Mouse (Mus musculus) embryonic facial prominence, embryonic 13.5 days (tissue): ENCODE measurements around the gene Tspan18. TPM values are rescaled to one million over a fixed set of nuclear protein-coding genes. Genes with fewer than 3 reads are reported as not detected.

Source experiments
- ATAC-seq: fragments of 200-750 bp; cut with Nextera tagmentation; 2 replicates; pipeline ENCODE4 v1.8.0; 2017; ENCODE audit warnings: low read depth; ENCODE audit not compliant: insufficient number of reproducible peaks, insufficient read depth, low FRiP score, low TSS enrichment
- H3K27ac ChIP-seq: fragments of 300-500 bp; sonication (generic); 2 replicates; pipeline ENCODE4 v1.5.1; 2015; ENCODE audit warnings: moderate library complexity, mild to moderate bottlenecking, inconsistent platforms
- H3K27me3 ChIP-seq: fragments of 300-500 bp; sonication (generic); 2 replicates; pipeline ENCODE4 v1.6.1; 2015; ENCODE audit warnings: mild to moderate bottlenecking, inconsistent platforms
- H3K36me3 ChIP-seq: fragments of 300-500 bp; sonication (generic); 2 replicates; pipeline ENCODE4 v1.6.1; 2015; ENCODE audit warnings: mild to moderate bottlenecking, inconsistent platforms
- H3K4me1 ChIP-seq: fragments of 300-500 bp; sonication (generic); 2 replicates; pipeline ENCODE4 v1.6.1; 2015; ENCODE audit warnings: inconsistent platforms
- H3K4me2 ChIP-seq: fragments of 300-500 bp; sonication (generic); 2 replicates; pipeline ENCODE4 v1.6.1; 2015; ENCODE audit warnings: moderate library complexity, mild to moderate bottlenecking, inconsistent platforms
- H3K4me3 ChIP-seq: fragments of 300-500 bp; sonication (generic); 2 replicates; pipeline ENCODE4 v1.5.1; 2015; ENCODE audit warnings: mild to moderate bottlenecking, inconsistent platforms
- H3K9ac ChIP-seq: fragments of 300-500 bp; sonication (generic); 2 replicates; pipeline ENCODE4 v1.6.1; 2015; ENCODE audit warnings: mild to moderate bottlenecking, inconsistent platforms
- H3K9me3 ChIP-seq: fragments of 300-500 bp; sonication (generic); 2 replicates; pipeline ENCODE4 v1.6.1; 2016; ENCODE audit warnings: inconsistent platforms
- WGBS: fragments of 180-500 bp; shearing (Covaris S2); methylation state at CpG from one replicate; pipeline ENCODE4 v1.1.7; 2015; ENCODE audit warnings: mixed read lengths; 5-methylcytosine and 5-hydroxymethylcytosine counted together
- polyA plus RNA-seq: library from polyadenylated mRNA; unstranded; fragments of >200 nt; fragmentation: Nextera tagmentation; extraction: Ambion mirVana; gene quantifications from 2 replicates; pipeline ENCODE4 v1.2.1, GENCODE M21; 2015

Gene Tspan18
- polyA plus RNA-seq, 1 experiment from 2014 or later = 17.7 TPM

GRCm38 (mm10) chr2:93335996-93336395 lies 1.7 kb upstream of the Tspan18 start:
- peaks cover 24% of the 10 kb centered on the region for H3K4me1 ChIP-seq

GRCm38 (mm10) chr2:93333241-93333816 lies 976 bp downstream of the Tspan18 start:
- peak overlapping the region; percentile 39; the same call in 1 of the 2 replicates for H3K27ac ChIP-seq
- peak overlapping the region; percentile 79 for H3K9ac ChIP-seq

More at GRCm38 (mm10) chr2:93335996-93336395, 1.7 kb upstream of the Tspan18 start:
- no peak overlapping the region for H3K9ac ChIP-seq
- no peaks in the 10 kb centered on the region for H3K36me3 ChIP-seq
- no peaks in the 10 kb centered on the region for H3K9me3 ChIP-seq
- no peak overlapping the region for H3K4me3 ChIP-seq
- peaks cover 13% of the 10 kb centered on the region for H3K27me3 ChIP-seq
- ATAC-seq = no peak
- WGBS = 68% methylated on average over 11 of the region's 11 CpGs
- no peak overlapping the region for H3K27ac ChIP-seq
- no peak overlapping the region for H3K4me2 ChIP-seq

GRCm38 (mm10) chr2:93332277-93332676 lies 2.0 kb downstream of the Tspan18 start:
- no peak for ATAC-seq
- peak overlapping the region; percentile 9; the same call in 1 of the 2 replicates for H3K4me3 ChIP-seq
- peak overlapping the region; percentile 99 for H3K4me2 ChIP-seq
- 65% methylated on average over 4 of the region's 4 CpGs for WGBS
- no peak overlapping the region for H3K27ac ChIP-seq
- peaks cover 24% of the 10 kb centered on the region for H3K4me1 ChIP-seq
- H3K27me3 ChIP-seq = peaks cover 13% of the 10 kb centered on the region
- no peaks in the 10 kb centered on the region for H3K36me3 ChIP-seq
- H3K9me3 ChIP-seq = no peaks in the 10 kb centered on the region
- H3K9ac ChIP-seq = no peak overlapping the region

More at GRCm38 (mm10) chr2:93333241-93333816, 976 bp downstream of the Tspan18 start:
- no peaks in the 10 kb centered on the region for H3K9me3 ChIP-seq
- peaks cover 15% of the 10 kb centered on the region for H3K4me1 ChIP-seq
- H3K4me3 ChIP-seq = peak overlapping the region; percentile 67
- H3K4me2 ChIP-seq = peak overlapping the region; percentile 99
- H3K27me3 ChIP-seq = peaks cover 13% of the 10 kb centered on the region
- no peaks in the 10 kb centered on the region for H3K36me3 ChIP-seq
- 0 out of 2 replicates have a peak, but pooled peaks have one; percentile 56 for ATAC-seq
- WGBS = 2% methylated on average over 29 of the region's 29 CpGs

GRCm38 (mm10) chr2:93331121-93331520 lies 3.2 kb downstream of the Tspan18 start:
- peaks cover 13% of the 10 kb centered on the region for H3K27me3 ChIP-seq
- no peak overlapping the region for H3K27ac ChIP-seq
- H3K9me3 ChIP-seq = no peaks in the 10 kb centered on the region
- 0 out of 2 replicates have a peak overlapping the region, but pooled peaks have one; percentile 99 for H3K4me2 ChIP-seq
- 86% methylated on average over 6 of the region's 6 CpGs for WGBS
- peaks cover 24% of the 10 kb centered on the region for H3K4me1 ChIP-seq
- no peaks in the 10 kb centered on the region for H3K36me3 ChIP-seq
- H3K4me3 ChIP-seq = no peak overlapping the region
- ATAC-seq = no peak
- H3K9ac ChIP-seq = no peak overlapping the region

- 82% methylated on average over 4 of the region's 4 CpGs for WGBS
- H3K9ac ChIP-seq = no peak overlapping the region
Observed at GRCm38 (mm10) chr2:93329120-93329519, 5.2 kb downstream of the Tspan18 start.

GRCm38 (mm10) chr2:93327915-93328555 lies 6.3 kb downstream of the Tspan18 start:
- Histone ChIP-seq H3K27me3 (no peaks in the 10 kb centered on the region), H3K4me1 (peaks cover 22% of the 10 kb centered on the region), H3K4me3 (no peak overlapping the region), H3K27ac (no peak overlapping the region), H3K9ac (no peak overlapping the region), H3K4me2 (no peak overlapping the region), H3K9me3 (no peaks in the 10 kb centered on the region), H3K36me3 (0 out of 2 replicates have a peak, but pooled peaks cover 8% of the 10 kb centered on the region)
- no peak for ATAC-seq
- 68% methylated on average over 7 of the region's 7 CpGs for WGBS

More at GRCm38 (mm10) chr2:93329120-93329519, 5.2 kb downstream of the Tspan18 start:
- Histone ChIP-seq H3K27me3 (no peaks in the 10 kb centered on the region), H3K36me3 (0 out of 2 replicates have a peak, but pooled peaks cover under 1% of the 10 kb centered on the region), H3K4me3 (no peak overlapping the region), H3K4me1 (peaks cover 26% of the 10 kb centered on the region), H3K4me2 (no peak overlapping the region), H3K9me3 (no peaks in the 10 kb centered on the region), H3K27ac (no peak overlapping the region)
- ATAC-seq = no peak

GRCm38 (mm10) chr2:93324681-93325080 lies 9.6 kb downstream of the Tspan18 start:
- Histone ChIP-seq H3K36me3 (0 out of 2 replicates have a peak, but pooled peaks cover 8% of the 10 kb centered on the region), H3K27me3 (no peaks in the 10 kb centered on the region), H3K4me1 (peaks cover 47% of the 10 kb centered on the region), H3K9ac (no peak overlapping the region), H3K27ac (peak overlapping the region; percentile 44), H3K4me2 (no peak overlapping the region), H3K9me3 (no peaks in the 10 kb centered on the region), H3K4me3 (no peak overlapping the region)
- no peak for ATAC-seq
- WGBS = 37% methylated on average over 7 of the region's 7 CpGs

- peak overlapping the region; percentile 51 for H3K27ac ChIP-seq
- no peak overlapping the region for H3K4me2 ChIP-seq
- WGBS = 65% methylated on average over 8 of the region's 8 CpGs
- 0 out of 2 replicates have a peak overlapping the region, but pooled peaks have one; percentile 27 for H3K9ac ChIP-seq
- H3K9me3 ChIP-seq = no peaks in the 10 kb centered on the region
- H3K4me3 ChIP-seq = no peak overlapping the region
- peaks cover 54% of the 10 kb centered on the region for H3K4me1 ChIP-seq
- 0 out of 2 replicates have a peak, but pooled peaks have one; percentile 15 for ATAC-seq
- 0 out of 2 replicates have a peak, but pooled peaks cover 8% of the 10 kb centered on the region for H3K36me3 ChIP-seq
- no peaks in the 10 kb centered on the region for H3K27me3 ChIP-seq
Observed at GRCm38 (mm10) chr2:93321946-93322345, 12.4 kb downstream of the Tspan18 start.

GRCm38 (mm10) chr2:93320267-93320666 lies 14.0 kb downstream of the Tspan18 start:
- H3K9me3 ChIP-seq = no peaks in the 10 kb centered on the region
- H3K27ac ChIP-seq = no peak overlapping the region
- H3K4me2 ChIP-seq = no peak overlapping the region
- 76% methylated on average over 5 of the region's 5 CpGs for WGBS
- peaks cover 56% of the 10 kb centered on the region for H3K4me1 ChIP-seq
- no peaks in the 10 kb centered on the region for H3K27me3 ChIP-seq
- H3K36me3 ChIP-seq = 0 out of 2 replicates have a peak, but pooled peaks cover 8% of the 10 kb centered on the region
- ATAC-seq = no peak
- no peak overlapping the region for H3K9ac ChIP-seq
- H3K4me3 ChIP-seq = no peak overlapping the region

GRCm38 (mm10) chr2:93319598-93319997 lies 14.7 kb downstream of the Tspan18 start:
- H3K36me3 ChIP-seq = 0 out of 2 replicates have a peak, but pooled peaks cover 8% of the 10 kb centered on the region
- no peak overlapping the region for H3K4me2 ChIP-seq
- no peaks in the 10 kb centered on the region for H3K27me3 ChIP-seq
- WGBS = 65% methylated on average over 7 of the region's 7 CpGs
- H3K4me1 ChIP-seq = peaks cover 50% of the 10 kb centered on the region
- no peak for ATAC-seq
- 0 out of 2 replicates have a peak overlapping the region, but pooled peaks have one; percentile 48 for H3K27ac ChIP-seq
- H3K9ac ChIP-seq = no peak overlapping the region
- H3K4me3 ChIP-seq = no peak overlapping the region
- H3K9me3 ChIP-seq = no peaks in the 10 kb centered on the region

GRCm38 (mm10) chr2:93318781-93319349 lies 15.4 kb downstream of the Tspan18 start:
- no peak overlapping the region for H3K4me2 ChIP-seq
- H3K27me3 ChIP-seq = no peaks in the 10 kb centered on the region
- peaks cover 52% of the 10 kb centered on the region for H3K4me1 ChIP-seq
- peak overlapping the region; percentile 48; the same call in 1 of the 2 replicates for H3K27ac ChIP-seq
- WGBS = 79% methylated on average over 21 of the region's 21 CpGs
- H3K4me3 ChIP-seq = no peak overlapping the region
- no peak overlapping the region for H3K9ac ChIP-seq
- no peaks in the 10 kb centered on the region for H3K9me3 ChIP-seq
- ATAC-seq = no peak
- H3K36me3 ChIP-seq = 0 out of 2 replicates have a peak, but pooled peaks cover 5% of the 10 kb centered on the region
